Mouse (Mus musculus): Measurements from ENCODE around the gene Pex26. TPM values are rescaled to one million over a fixed set of nuclear protein-coding genes. Genes with fewer than 3 reads are reported as not detected.

The Pex26 gene
- total and polyA plus RNA-seq, 3 experiments: 6.9 to 9.9 TPM; not detected in 1

- H3K36me3 ChIP-seq (ENCODE audit: control insufficient read depth in 1 of 2, insufficient read depth in 2 of 2, low read length in 2 of 2): peaks cover 0 to 2% of the 10 kb centered on the region in 2 experiments; a peak in 1 of 4 replicates
- H3K4me1 ChIP-seq (ENCODE audit: control insufficient read depth in 1 of 2, insufficient read depth in 2 of 2, low read length in 2 of 2): peaks cover under 1 to 3% of the 10 kb centered on the region in 2 experiments; a peak in 3 of 4 replicates
- TF ChIP-seq CTCF (IDR thresholded peaks at IDR 0.05 in 2 of 3, conservative IDR thresholded peaks at IDR 0.05 in 1 of 3; ENCODE audit: control insufficient read depth in 1 of 3, insufficient read depth in 1 of 3, low read depth in 2 of 3, low read length in 3 of 3, poor library complexity in 1 of 3, severe bottlenecking in 1 of 3): no peak
- no peak for TF ChIP-seq JUND (IDR thresholded peaks at IDR 0.05; ENCODE audit: low read depth, low read length)
- no peak for TF ChIP-seq EP300 (IDR thresholded peaks at IDR 0.05; ENCODE audit: low read depth in 1 of 2, low read length in 2 of 2)
- TF ChIP-seq ZNF384 (IDR thresholded peaks at IDR 0.05; ENCODE audit: low read depth, low read length): no peak
- TF ChIP-seq ETS1 (IDR thresholded peaks at IDR 0.05; ENCODE audit: low read depth, low read length): no peak
- no peak for TF ChIP-seq SIN3A (IDR thresholded peaks at IDR 0.05; ENCODE audit: low read length)
Observed at GRCm38 (mm10) chr6:121171102-121171501, 12.4 kb upstream of the Pex26 start.

GRCm38 (mm10) chr6:121173471-121173870 lies 10.0 kb upstream of the Pex26 start:
- Histone ChIP-seq H3K79me2 (ENCODE audit: control insufficient read depth, insufficient read depth, low read length, poor library complexity) (no peaks in the 10 kb centered on the region), H3K27ac (ENCODE audit: control insufficient read depth, low read depth, low read length) (no peak overlapping the region), H3K9ac (ENCODE audit: control insufficient read depth, low read depth, low read length, poor library complexity, severe bottlenecking) (no peak overlapping the region), H3K4me1 (ENCODE audit: control insufficient read depth in 1 of 2, insufficient read depth in 2 of 2, low read length in 2 of 2) (peaks cover 6 to 17% of the 10 kb centered on the region in 2 experiments; a peak in 3 of 4 replicates), H3K36me3 (ENCODE audit: control insufficient read depth in 1 of 2, insufficient read depth in 2 of 2, low read length in 2 of 2) (peaks cover 0 to 14% of the 10 kb centered on the region in 2 experiments; a peak in 2 of 4 replicates), H3K4me3 (ENCODE audit: control insufficient read depth in 1 of 2, insufficient read depth in 1 of 2, low read depth in 2 of 2, low read length in 2 of 2) (no peak overlapping the region), H3K9me3 (replicated peaks; ENCODE audit: insufficient read depth, low read length) (no peaks in the 10 kb centered on the region), H3K27me3 (ENCODE audit: control insufficient read depth in 1 of 2, insufficient read depth in 2 of 2, low read length in 2 of 2) (peaks cover 4 to 6% of the 10 kb centered on the region in 2 experiments)
- no peak for DNase-seq (ENCODE audit: low read depth, low spot score)
- TF ChIP-seq BHLHE40 (IDR thresholded peaks at IDR 0.05; ENCODE audit: borderline replicate concordance, low read depth, low read length) (no peak), CHD1 (IDR thresholded peaks at IDR 0.05; ENCODE audit: low read depth, low read length) (no peak), USF1 (IDR thresholded peaks at IDR 0.05; ENCODE audit: low read depth, low read length) (no peak), GATA1 (IDR thresholded peaks at IDR 0.05; ENCODE audit: low read depth, low read length) (no peak), MYB (IDR thresholded peaks at IDR 0.05; ENCODE audit: low read depth, low read length) (no peak), NRF1 (IDR thresholded peaks at IDR 0.05; ENCODE audit: insufficient read depth, low read depth, low read length, poor library complexity, severe bottlenecking) (no peak), CHD2 (IDR thresholded peaks at IDR 0.05; ENCODE audit: low read length) (no peak), SIN3A (IDR thresholded peaks at IDR 0.05; ENCODE audit: low read length) (no peak), USF2 (IDR thresholded peaks at IDR 0.05; ENCODE audit: borderline replicate concordance in 1 of 2, insufficient read depth in 1 of 2, low read depth in 1 of 2, low read length in 2 of 2) (no peak), MEF2A (IDR thresholded peaks at IDR 0.05; ENCODE audit: extremely low read depth, insufficient replicate concordance, low read depth, low read length, poor library complexity, severe bottlenecking) (no peak)

More at GRCm38 (mm10) chr6:121171102-121171501, 12.4 kb upstream of the Pex26 start:
- H3K9ac ChIP-seq (ENCODE audit: control insufficient read depth, low read depth, low read length, poor library complexity, severe bottlenecking): no peak overlapping the region
- no peak for DNase-seq (ENCODE audit: low read depth, low spot score)
- no peaks in the 10 kb centered on the region for H3K9me3 ChIP-seq (replicated peaks; ENCODE audit: insufficient read depth, low read length)
- H3K79me2 ChIP-seq (ENCODE audit: control insufficient read depth, insufficient read depth, low read length, poor library complexity): no peaks in the 10 kb centered on the region
- H3K27ac ChIP-seq (ENCODE audit: control insufficient read depth, low read depth, low read length): no peak overlapping the region
- no peak overlapping the region for H3K4me3 ChIP-seq (ENCODE audit: control insufficient read depth in 1 of 2, insufficient read depth in 1 of 2, low read depth in 2 of 2, low read length in 2 of 2)
- H3K27me3 ChIP-seq (ENCODE audit: control insufficient read depth in 1 of 2, insufficient read depth in 2 of 2, low read length in 2 of 2): peaks cover 7 to 9% of the 10 kb centered on the region in 2 experiments

All from MEL (cell line).